17 mouse cellular contexts compared by ENCODE assay signal in the genomic region with DNA sequence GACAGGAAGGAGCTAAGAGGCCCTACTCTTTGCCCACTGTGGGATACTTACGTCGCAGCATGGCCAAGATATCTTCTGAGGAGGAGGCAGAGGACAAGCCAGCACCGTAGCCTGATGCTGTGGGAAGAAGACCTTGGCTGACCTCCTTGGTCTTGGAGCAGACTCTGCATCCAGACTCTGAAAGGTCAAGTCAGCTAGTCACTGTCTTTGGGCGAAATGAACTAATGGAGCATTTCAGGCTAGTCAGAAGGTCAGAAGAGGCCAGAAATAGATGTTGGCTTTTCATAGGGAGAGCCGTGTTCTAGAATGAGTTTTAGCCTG. TPM values are rescaled to one million over a fixed set of nuclear protein-coding genes. Genes with fewer than 3 reads are reported as not detected.
"Had no signal": no experiment of that assay in that cellular context is flagged by ENCODE, and none has a peak within 500 bp of the region (broad histone marks: within the 10 kb centered on the region; RNA-seq: fewer than 3 reads in every experiment).

No protein-coding gene starts in this region.

- H3K27me3 ChIP-seq: lung, embryonic 15.5 days; stomach, embryonic 15.5 days had no signal

- DNase-seq: kidney, adult 18-20 months; kidney, adult 9 months; layer of hippocampus, adult 9-11 months; lung, adult 18-20 months; lung, postnatal 14 days; midbrain, embryonic 14.5 days; thymus, adult 18-20 months; thymus, postnatal 36 days had no signal

- H3K9ac ChIP-seq: liver, embryonic 14.5 days; lung, embryonic 15.5 days; stomach, embryonic 15.5 days had no signal

- H3K27ac ChIP-seq: kidney, postnatal 0 days; layer of hippocampus, adult 2 months; liver, embryonic 14.5 days; lung, embryonic 15.5 days; macrophage; stomach, embryonic 15.5 days had no signal

- H3K4me3 ChIP-seq: layer of hippocampus, adult 2 months; lung, embryonic 15.5 days; stomach, embryonic 15.5 days had no signal

- ATAC-seq: intestine, embryonic 16.5 days had no signal

- H3K9me3 ChIP-seq: lung, embryonic 15.5 days; stomach, embryonic 15.5 days had no signal

- H3K4me2 ChIP-seq: liver, embryonic 11.5 days; lung, embryonic 15.5 days; midbrain, embryonic 11.5 days; stomach, embryonic 15.5 days had no signal

- H3K4me1 ChIP-seq: stomach, embryonic 15.5 days had no signal

RNA-seq across cellular contexts. Expression of a gene that starts 40.8 kb away (rescaled TPM):
- total RNA-seq: layer of hippocampus, adult 2 months had no signal
- polyA plus RNA-seq: macrophage had no signal
